Mouse (Mus musculus): Measurements from ENCODE around the gene Pde4d. TPM values are rescaled to one million over a fixed set of nuclear protein-coding genes. Genes with fewer than 3 reads are reported as not detected.

The Pde4d gene
- polyA plus RNA-seq, 1 experiment = 34.7 TPM

DNA sequence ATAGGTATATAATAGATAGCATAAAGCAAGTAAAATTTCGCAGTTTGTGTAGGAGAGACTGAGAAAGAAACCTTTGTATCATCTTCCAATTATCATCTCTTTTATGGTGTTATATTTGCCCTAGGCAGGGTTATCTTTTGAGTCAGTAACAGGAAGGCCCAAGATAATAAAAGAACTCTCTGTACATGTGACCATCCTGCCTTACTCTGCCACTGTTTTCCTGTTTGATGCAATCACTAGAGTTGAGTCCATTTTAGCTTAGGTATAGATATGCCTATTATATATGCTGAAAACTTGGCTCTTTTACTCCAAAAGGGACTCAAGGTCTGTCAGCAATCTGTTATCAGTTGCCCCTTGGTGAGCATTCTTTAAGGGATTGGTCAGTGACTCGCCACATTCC is 514.3 kb downstream of the Pde4d start:
- TF ChIP-seq CTCF (IDR thresholded peaks at IDR 0.05; ENCODE audit: extremely low read depth, insufficient read depth, low read length) = no peak
- TF ChIP-seq POLR2A (IDR thresholded peaks at IDR 0.05; ENCODE audit: extremely low read depth, insufficient read depth, low read length) = no peak
- no peaks in the 10 kb centered on the region for H3K4me1 ChIP-seq (ENCODE audit: control insufficient read depth, insufficient read depth, low read length)
- no peak overlapping the region for H3K4me3 ChIP-seq (ENCODE audit: insufficient read depth, low read length)
- no peak overlapping the region for H3K27ac ChIP-seq (ENCODE audit: insufficient read depth, low read length)

DNA sequence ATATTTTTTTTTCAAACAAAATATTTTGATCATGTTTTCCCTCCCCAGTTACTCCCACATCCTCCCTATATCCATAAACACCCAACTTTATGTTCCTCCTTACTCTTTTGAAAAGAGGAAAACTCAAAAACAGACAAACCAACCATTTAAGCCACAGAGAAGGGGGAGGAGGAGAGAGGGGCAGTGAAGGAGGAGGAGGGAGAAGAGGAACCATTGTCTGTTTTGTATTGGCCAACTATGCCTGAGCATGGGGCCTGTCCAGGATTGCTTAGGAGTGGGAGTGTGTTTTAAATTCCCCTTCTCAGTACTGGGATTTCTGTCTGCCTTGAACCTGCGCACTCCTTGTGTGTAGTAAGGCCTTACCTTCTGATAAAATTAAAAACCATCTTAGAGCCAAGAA is 531.4 kb downstream of the Pde4d start:
- no peak for TF ChIP-seq POLR2A (IDR thresholded peaks at IDR 0.05; ENCODE audit: extremely low read depth, insufficient read depth, low read length)
- no peak for TF ChIP-seq CTCF (IDR thresholded peaks at IDR 0.05; ENCODE audit: extremely low read depth, insufficient read depth, low read length)

DNA sequence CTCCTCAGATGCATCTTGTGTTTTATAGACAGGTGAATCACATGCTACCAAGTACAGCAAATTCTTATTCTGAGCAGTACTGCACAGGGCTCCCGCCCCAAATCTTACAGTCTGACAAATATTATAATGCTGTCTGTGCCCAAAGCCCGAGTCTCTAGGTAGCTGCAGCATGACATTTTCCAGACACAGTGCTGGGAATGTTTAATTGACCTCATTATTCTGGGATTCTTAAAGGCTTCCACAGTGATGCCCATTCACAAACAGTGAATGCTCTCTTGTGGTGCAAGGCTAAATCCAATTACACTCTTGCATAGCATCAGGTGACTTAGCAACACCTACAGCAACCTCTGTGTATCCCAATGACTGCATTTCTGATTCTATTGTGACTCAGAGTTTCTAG is 549.0 kb downstream of the Pde4d start:
- H3K4me3 ChIP-seq (ENCODE audit: insufficient read depth, low read length) = no peak overlapping the region
- H3K27ac ChIP-seq (ENCODE audit: insufficient read depth, low read length) = no peak overlapping the region
- H3K4me1 ChIP-seq (ENCODE audit: control insufficient read depth, insufficient read depth, low read length) = no peaks in the 10 kb centered on the region
- no peak for TF ChIP-seq POLR2A (IDR thresholded peaks at IDR 0.05; ENCODE audit: extremely low read depth, insufficient read depth, low read length)
- TF ChIP-seq CTCF (IDR thresholded peaks at IDR 0.05; ENCODE audit: extremely low read depth, insufficient read depth, low read length) = no peak

More for the DNA sequence above, 531.4 kb downstream of the Pde4d start:
- H3K4me1 ChIP-seq (ENCODE audit: control insufficient read depth, insufficient read depth, low read length) = no peaks in the 10 kb centered on the region
- no peak overlapping the region for H3K4me3 ChIP-seq (ENCODE audit: insufficient read depth, low read length)
- no peak overlapping the region for H3K27ac ChIP-seq (ENCODE audit: insufficient read depth, low read length)

DNA sequence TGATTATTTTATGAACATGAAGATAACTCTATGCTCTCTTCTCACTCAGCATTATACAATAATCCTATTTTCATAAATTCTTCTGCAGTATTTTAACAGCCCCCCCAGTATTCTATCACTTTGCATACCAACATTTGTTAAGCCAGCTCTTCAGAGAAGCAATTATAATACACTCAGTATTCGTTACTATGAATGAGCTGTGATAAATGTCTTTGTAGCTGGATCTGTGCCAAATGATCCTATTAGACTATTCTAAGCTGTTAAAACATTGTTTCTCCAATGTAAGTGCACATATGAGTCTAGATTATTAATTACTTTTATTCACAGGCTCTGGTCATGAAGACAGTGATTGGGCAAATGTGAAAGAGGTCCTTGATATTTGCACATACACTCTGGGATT is 575.0 kb downstream of the Pde4d start:
- TF ChIP-seq POLR2A (IDR thresholded peaks at IDR 0.05; ENCODE audit: extremely low read depth, insufficient read depth, low read length) = no peak
- TF ChIP-seq CTCF (IDR thresholded peaks at IDR 0.05; ENCODE audit: extremely low read depth, insufficient read depth, low read length) = no peak
- no peak overlapping the region for H3K4me3 ChIP-seq (ENCODE audit: insufficient read depth, low read length)
- H3K4me1 ChIP-seq (ENCODE audit: control insufficient read depth, insufficient read depth, low read length) = no peaks in the 10 kb centered on the region
- no peak overlapping the region for H3K27ac ChIP-seq (ENCODE audit: insufficient read depth, low read length)

DNA sequence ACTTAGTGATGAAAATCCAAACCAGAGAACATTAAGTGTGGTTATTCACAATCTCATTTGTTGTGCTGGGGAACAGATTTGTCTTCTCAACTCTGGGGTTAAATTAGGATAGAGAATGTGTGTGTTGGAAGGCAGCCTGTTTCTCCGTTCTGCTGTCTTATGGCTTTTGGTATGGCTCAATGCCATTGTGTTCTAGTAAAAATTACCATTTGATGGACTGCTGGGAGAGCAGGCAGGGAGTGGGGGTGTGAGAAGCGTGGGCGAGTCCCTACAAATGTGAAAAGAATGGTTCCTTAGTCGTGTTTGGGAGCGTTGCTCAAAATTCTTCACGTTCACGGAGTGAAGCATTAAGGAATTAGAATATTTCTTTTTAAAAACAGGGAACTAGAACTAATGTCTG is 597.4 kb downstream of the Pde4d start:
- Histone ChIP-seq H3K4me1 (ENCODE audit: control insufficient read depth, insufficient read depth, low read length) (no peaks in the 10 kb centered on the region; the same call in 1 of the 2 replicates), H3K27ac (ENCODE audit: insufficient read depth, low read length) (no peak overlapping the region), H3K4me3 (ENCODE audit: insufficient read depth, low read length) (no peak overlapping the region)
- TF ChIP-seq CTCF (IDR thresholded peaks at IDR 0.05; ENCODE audit: extremely low read depth, insufficient read depth, low read length) (no peak), POLR2A (IDR thresholded peaks at IDR 0.05; ENCODE audit: extremely low read depth, insufficient read depth, low read length) (no peak)

DNA sequence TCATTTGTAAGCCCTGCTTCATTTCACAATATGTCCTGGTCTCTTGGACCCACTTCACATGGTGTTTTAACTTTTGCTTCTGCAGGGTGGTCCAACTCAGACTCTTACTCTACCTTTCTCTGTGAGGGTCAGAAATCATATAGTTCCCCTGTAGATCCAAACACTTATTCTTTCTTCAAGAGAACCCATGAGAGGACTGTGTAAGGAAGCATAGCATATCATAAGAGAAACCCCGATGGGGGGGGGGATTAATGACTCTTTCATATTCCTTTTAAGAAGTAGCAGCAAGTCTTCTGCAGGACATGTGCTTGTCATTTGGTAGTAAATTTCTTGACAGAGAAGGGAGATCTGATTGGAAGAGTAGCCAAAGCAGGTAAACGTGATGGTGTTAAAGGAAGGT is 603.1 kb downstream of the Pde4d start:
- H3K27ac ChIP-seq (ENCODE audit: insufficient read depth, low read length) = no peak overlapping the region
- H3K4me3 ChIP-seq (ENCODE audit: insufficient read depth, low read length) = no peak overlapping the region
- H3K4me1 ChIP-seq (ENCODE audit: control insufficient read depth, insufficient read depth, low read length) = no peaks in the 10 kb centered on the region; the same call in none of the 2 replicates
- TF ChIP-seq POLR2A (IDR thresholded peaks at IDR 0.05; ENCODE audit: extremely low read depth, insufficient read depth, low read length) = no peak
- TF ChIP-seq CTCF (IDR thresholded peaks at IDR 0.05; ENCODE audit: extremely low read depth, insufficient read depth, low read length) = no peak

DNA sequence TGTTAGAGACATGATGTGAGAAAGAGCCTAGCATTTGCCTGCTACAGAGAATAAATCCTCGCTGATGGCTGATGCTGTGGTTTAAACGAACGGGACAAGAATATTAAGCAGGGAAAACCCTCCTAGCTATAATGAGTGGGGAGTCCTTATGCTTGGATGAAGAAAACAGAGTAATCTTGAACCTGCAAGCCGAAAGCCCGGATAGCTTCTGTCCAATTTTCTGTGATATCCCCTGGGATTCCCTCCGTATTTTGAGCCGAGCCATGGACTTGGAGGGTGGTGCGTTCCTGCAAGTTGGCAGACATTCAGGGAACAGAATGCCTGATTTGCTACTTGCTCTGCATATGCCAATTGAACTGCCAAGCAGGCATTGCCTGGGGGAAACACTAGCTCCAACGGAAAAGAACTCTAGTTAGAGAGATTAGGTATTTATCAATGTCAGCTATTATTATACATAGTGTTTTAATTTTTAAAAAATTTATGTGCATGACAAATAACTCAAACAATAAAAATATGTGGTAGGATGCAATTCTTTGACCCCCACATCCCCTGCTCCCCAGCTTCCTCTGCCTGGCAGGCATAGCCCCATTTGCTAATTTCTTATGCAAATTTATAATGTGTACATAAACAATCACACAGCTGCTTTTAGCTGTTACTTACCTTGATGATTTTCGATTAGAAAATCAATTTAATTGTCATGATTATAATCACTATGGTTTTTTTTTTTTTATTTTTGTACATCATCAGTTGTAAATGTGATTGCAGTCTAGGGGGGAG is 603.7 kb downstream of the Pde4d start:
- Histone ChIP-seq H3K4me1 (ENCODE audit: control insufficient read depth, insufficient read depth, low read length) (no peaks in the 10 kb centered on the region; the same call in none of the 2 replicates), H3K27ac (ENCODE audit: insufficient read depth, low read length) (no peak overlapping the region), H3K4me3 (ENCODE audit: insufficient read depth, low read length) (peak overlapping the region; percentile 9; the same call in 1 of the 2 replicates)
- no peak for TF ChIP-seq CTCF (IDR thresholded peaks at IDR 0.05; ENCODE audit: extremely low read depth, insufficient read depth, low read length)
- TF ChIP-seq POLR2A (IDR thresholded peaks at IDR 0.05; ENCODE audit: extremely low read depth, insufficient read depth, low read length) = no peak

DNA sequence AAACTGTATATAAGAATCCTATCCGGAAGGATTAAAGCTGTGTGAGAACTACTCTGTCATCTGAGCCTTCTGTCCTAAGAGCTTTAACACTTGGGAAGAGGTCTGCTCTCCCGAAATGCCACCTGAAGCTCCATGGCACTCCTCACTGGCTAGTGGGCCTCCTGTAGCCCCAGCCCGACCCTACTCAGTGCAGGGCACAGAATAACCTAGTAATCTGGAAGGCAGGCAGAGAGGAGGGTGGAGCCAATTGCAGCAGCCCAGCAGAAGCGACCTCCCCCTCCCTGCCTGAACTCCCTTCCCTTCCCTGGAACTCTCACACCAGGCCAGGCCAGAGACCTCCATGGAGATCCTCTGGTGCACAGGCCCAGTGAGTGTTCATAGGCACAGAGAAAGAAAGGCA is 608.3 kb downstream of the Pde4d start:
- no peak overlapping the region for H3K27ac ChIP-seq (ENCODE audit: insufficient read depth, low read length)
- no peak overlapping the region for H3K4me3 ChIP-seq (ENCODE audit: insufficient read depth, low read length)
- H3K4me1 ChIP-seq (ENCODE audit: control insufficient read depth, insufficient read depth, low read length) = no peaks in the 10 kb centered on the region; the same call in 1 of the 2 replicates
- TF ChIP-seq POLR2A (IDR thresholded peaks at IDR 0.05; ENCODE audit: extremely low read depth, insufficient read depth, low read length) (no peak), CTCF (IDR thresholded peaks at IDR 0.05; ENCODE audit: extremely low read depth, insufficient read depth, low read length) (no peak)

DNA sequence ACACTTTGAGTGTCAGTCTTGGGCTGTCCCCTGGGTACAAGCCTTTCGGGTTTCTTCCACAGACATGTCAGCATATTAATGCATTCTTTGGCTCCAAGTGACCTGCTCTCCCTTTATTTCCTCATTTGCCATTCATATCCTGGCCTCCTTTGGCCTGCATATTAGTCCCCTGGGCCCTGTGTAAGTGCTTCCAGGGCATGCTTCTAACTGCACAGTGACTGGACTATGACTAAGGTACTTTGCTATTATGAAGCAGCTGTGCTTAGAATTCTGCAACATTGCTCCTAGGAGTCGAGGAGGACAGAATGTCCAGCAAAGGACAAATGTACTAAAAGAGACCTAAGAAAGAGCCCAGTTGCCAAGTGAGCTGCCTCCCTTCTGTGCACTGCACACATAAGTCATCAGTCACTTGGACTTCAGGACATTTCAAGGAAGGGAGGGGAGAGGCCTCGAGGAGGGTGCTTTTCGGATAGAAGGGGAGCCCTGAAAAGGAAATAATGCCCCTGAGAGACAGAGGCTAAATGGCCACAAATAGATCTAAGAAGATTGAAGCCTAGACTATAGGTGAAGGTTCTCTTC is 616.9 kb downstream of the Pde4d start:
- Histone ChIP-seq H3K4me1 (ENCODE audit: control insufficient read depth, insufficient read depth, low read length) (no peaks in the 10 kb centered on the region), H3K4me3 (ENCODE audit: insufficient read depth, low read length) (no peak overlapping the region), H3K27ac (ENCODE audit: insufficient read depth, low read length) (no peak overlapping the region)
- TF ChIP-seq POLR2A (IDR thresholded peaks at IDR 0.05; ENCODE audit: extremely low read depth, insufficient read depth, low read length) (no peak), CTCF (IDR thresholded peaks at IDR 0.05; ENCODE audit: extremely low read depth, insufficient read depth, low read length) (no peak)
